Mouse (Mus musculus) embryonic facial prominence, embryonic 10.5 days (tissue): ENCODE measurements around the gene Oaz2. TPM values are rescaled to one million over a fixed set of nuclear protein-coding genes. Genes with fewer than 3 reads are reported as not detected.
"Not testable (repeated sequence)": the region's sequence is repeated elsewhere in the genome, so short reads cannot be mapped to it uniquely, and the experiment has no call there.

ENCODE experiments used
- DNase-seq: peaks from one replicate; pipeline ENCODE4 v3.0.0-alpha.2; 2017; ENCODE audit warnings: low spot score
- H3K27ac ChIP-seq: fragments of 300-500 bp; sonication (generic); replicated peaks from 2 replicates; pipeline ENCODE4 v1.5.1; 2016; ENCODE audit warnings: mild to moderate bottlenecking
- H3K27me3 ChIP-seq: fragments of 300-500 bp; sonication (generic); replicated peaks from 2 replicates; pipeline ENCODE4 v1.6.1; 2016; ENCODE audit warnings: low read depth, mild to moderate bottlenecking; ENCODE audit not compliant: poor library complexity, severe bottlenecking
- H3K36me3 ChIP-seq: fragments of 300-500 bp; sonication (generic); replicated peaks from 2 replicates; pipeline ENCODE4 v1.6.1; 2016; ENCODE audit warnings: mild to moderate bottlenecking, moderate library complexity
- H3K4me1 ChIP-seq: fragments of 300-500 bp; sonication (generic); 2 replicates; pipeline ENCODE4 v1.6.1; 2016
- H3K4me3 ChIP-seq: fragments of 300-500 bp; sonication (generic); 2 replicates; pipeline ENCODE4 v1.5.1; 2016; ENCODE audit warnings: mild to moderate bottlenecking, moderate library complexity
- H3K9me3 ChIP-seq: fragments of 300-500 bp; sonication (generic); 2 replicates; pipeline ENCODE4 v1.6.1; 2016; ENCODE audit warnings: mild to moderate bottlenecking
- WGBS: fragments of 180-500 bp; shearing (Covaris S2); methylation state at CpG from one replicate; pipeline ENCODE4 v1.1.7; 2016; 5-methylcytosine and 5-hydroxymethylcytosine counted together
- polyA plus RNA-seq: library from polyadenylated mRNA; unstranded; fragments of >200 nt; fragmentation: Nextera tagmentation; extraction: Ambion mirVana; gene quantifications from 2 replicates; pipeline ENCODE4 v1.2.1, GENCODE M21; 2016

Gene Oaz2
- polyA plus RNA-seq, 1 experiment from 2014 or later, result 270 TPM

DNA sequence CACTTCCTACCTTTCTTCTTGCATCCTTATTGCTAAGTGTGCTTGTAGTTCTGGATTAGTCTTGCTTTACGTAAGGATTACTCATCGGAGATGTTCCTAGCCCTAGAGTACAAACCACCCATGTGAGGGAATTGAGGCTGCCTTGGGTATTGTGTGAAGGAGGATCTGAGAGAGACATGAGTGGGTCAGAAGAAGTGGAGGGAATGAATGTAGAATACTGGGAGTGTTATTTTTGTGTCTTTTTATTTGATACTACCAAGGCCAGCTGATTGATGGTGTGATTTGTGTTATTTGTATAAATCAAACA is 13.8 kb downstream of the Oaz2 start:
- H3K4me3 ChIP-seq, result no peak overlapping the region
- 93% methylated on average over 2 of the region's 2 CpGs for WGBS
- no peaks in the 10 kb centered on the region for H3K27me3 ChIP-seq
- no peak for DNase-seq
- H3K36me3 ChIP-seq, result peaks cover 21% of the 10 kb centered on the region
- H3K9me3 ChIP-seq, result no peaks in the 10 kb centered on the region
- H3K27ac ChIP-seq, result no peak overlapping the region
- H3K4me1 ChIP-seq, result peaks cover 40% of the 10 kb centered on the region

GRCm38 (mm10) chr9:65682183-65682582 is 14.4 kb downstream of the Oaz2 start:
- DNase-seq, result no peak
- no peaks in the 10 kb centered on the region for H3K27me3 ChIP-seq
- no peak overlapping the region for H3K27ac ChIP-seq
- WGBS, result 81% methylated on average over 3 of the region's 3 CpGs
- H3K4me1 ChIP-seq, result peaks cover 36% of the 10 kb centered on the region
- H3K4me3 ChIP-seq, result no peak overlapping the region
- no peaks in the 10 kb centered on the region for H3K9me3 ChIP-seq
- peaks cover 27% of the 10 kb centered on the region for H3K36me3 ChIP-seq

GRCm38 (mm10) chr9:65682994-65683393 is 15.2 kb downstream of the Oaz2 start:
- peaks cover 35% of the 10 kb centered on the region for H3K36me3 ChIP-seq
- no peak for DNase-seq
- no peaks in the 10 kb centered on the region for H3K9me3 ChIP-seq
- no peaks in the 10 kb centered on the region for H3K27me3 ChIP-seq
- peaks cover 28% of the 10 kb centered on the region for H3K4me1 ChIP-seq
- no peak overlapping the region for H3K4me3 ChIP-seq
- no peak overlapping the region for H3K27ac ChIP-seq
- 89% methylated on average over 1 of the region's 1 CpGs for WGBS

GRCm38 (mm10) chr9:65684704-65685103 is 16.9 kb downstream of the Oaz2 start:
- no peaks in the 10 kb centered on the region for H3K9me3 ChIP-seq
- H3K27ac ChIP-seq, result no peak overlapping the region
- peaks cover 45% of the 10 kb centered on the region for H3K36me3 ChIP-seq
- H3K27me3 ChIP-seq, result no peaks in the 10 kb centered on the region
- H3K4me3 ChIP-seq, result no peak overlapping the region
- H3K4me1 ChIP-seq, result peaks cover 11% of the 10 kb centered on the region
- WGBS, result 91% methylated on average over 2 of the region's 2 CpGs
- DNase-seq, result no peak

GRCm38 (mm10) chr9:65689869-65690268 is 22.1 kb downstream of the Oaz2 start:
- H3K36me3 ChIP-seq, result peaks cover 90% of the 10 kb centered on the region
- not testable (repeated sequence) for H3K27ac ChIP-seq, H3K9me3 ChIP-seq, H3K27me3 ChIP-seq, H3K4me3 ChIP-seq, DNase-seq
- H3K4me1 ChIP-seq, result peaks cover 14% of the 10 kb centered on the region
- WGBS, result 67% methylated on average over 2 of the region's 2 CpGs

GRCm38 (mm10) chr9:65692466-65692865 is 24.7 kb downstream of the Oaz2 start:
- Histone ChIP-seq H3K9me3 (no peaks in the 10 kb centered on the region), H3K27me3 (no peaks in the 10 kb centered on the region), H3K36me3 (peaks cover 90% of the 10 kb centered on the region), H3K27ac (0 out of 2 replicates have a peak overlapping the region, but pooled peaks have one; percentile 24), H3K4me3 (no peak overlapping the region), H3K4me1 (peaks cover 14% of the 10 kb centered on the region)
- 56% methylated on average over 3 of the region's 3 CpGs for WGBS
- no peak for DNase-seq

DNA sequence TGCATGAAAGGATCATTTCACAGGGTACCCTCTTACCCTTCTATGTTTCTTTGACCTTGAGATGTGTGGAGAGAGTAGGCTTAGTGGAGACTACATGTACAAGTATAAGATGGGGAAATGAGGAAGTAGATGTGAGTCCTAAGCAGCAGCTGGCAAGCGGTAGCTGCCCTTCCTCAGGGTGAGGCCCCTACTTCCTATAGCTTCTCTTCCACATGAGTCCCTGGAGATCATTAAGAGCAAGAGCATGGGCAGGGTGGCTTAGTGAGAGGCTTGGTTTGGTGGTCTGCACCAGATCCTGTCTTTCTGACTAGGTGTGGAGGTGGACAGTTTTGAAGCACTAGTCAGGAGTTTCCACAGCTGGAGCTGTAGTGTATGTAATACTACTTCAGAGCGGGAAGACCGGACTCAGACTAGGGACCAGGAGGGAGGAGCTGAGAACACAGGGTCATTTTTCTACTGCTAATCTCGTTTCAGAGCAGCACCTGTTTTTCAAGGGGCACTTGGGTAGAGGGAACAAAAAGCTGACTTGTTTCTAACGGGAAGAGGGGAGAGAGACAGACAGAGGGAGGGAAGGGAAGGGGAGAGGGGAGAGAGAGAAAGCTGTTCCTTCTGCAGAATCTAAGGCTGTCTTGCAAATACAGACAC is 25.3 kb downstream of the Oaz2 start:
- Histone ChIP-seq H3K4me3 (no peak overlapping the region), H3K27me3 (no peaks in the 10 kb centered on the region), H3K9me3 (no peaks in the 10 kb centered on the region), H3K36me3 (peaks cover 90% of the 10 kb centered on the region), H3K27ac (no peak overlapping the region), H3K4me1 (peaks cover 14% of the 10 kb centered on the region)
- DNase-seq, result no peak
- 44% methylated on average over 5 of the region's 5 CpGs for WGBS

GRCm38 (mm10) chr9:65695646-65696045 is 27.8 kb downstream of the Oaz2 start:
- no peak overlapping the region for H3K27ac ChIP-seq
- no peaks in the 10 kb centered on the region for H3K27me3 ChIP-seq
- no peak overlapping the region for H3K4me3 ChIP-seq
- no peaks in the 10 kb centered on the region for H3K9me3 ChIP-seq
- peaks cover 98% of the 10 kb centered on the region for H3K36me3 ChIP-seq
- 88% methylated on average over 3 of the region's 3 CpGs for whole genome bisulfite sequencing
- H3K4me1 ChIP-seq, result peaks cover 14% of the 10 kb centered on the region
- DNase-seq, result no peak

GRCm38 (mm10) chr9:65696337-65696736 is 28.5 kb downstream of the Oaz2 start:
- no peak overlapping the region for H3K4me3 ChIP-seq

DNA sequence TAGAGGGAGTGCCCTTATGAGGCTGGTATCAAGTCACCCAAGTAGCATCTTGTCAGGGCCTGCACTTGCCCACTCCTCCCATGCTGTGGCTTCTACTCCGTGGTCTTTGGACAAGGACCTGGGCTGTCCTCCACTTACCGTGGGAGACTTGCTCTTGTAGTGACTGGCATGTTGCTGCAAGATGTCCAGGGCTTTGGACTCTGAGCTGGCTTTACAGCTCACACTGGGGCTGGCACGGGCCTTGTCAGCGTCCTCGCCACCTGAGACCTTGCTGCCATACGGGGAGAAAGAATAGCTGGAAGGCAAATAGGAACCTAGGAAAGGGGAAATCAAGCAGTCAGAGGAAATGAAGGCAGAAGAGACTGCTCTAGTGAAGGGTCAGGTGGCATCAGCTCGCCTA is 29.6 kb downstream of the Oaz2 start:
- no peaks in the 10 kb centered on the region for H3K27me3 ChIP-seq
- peaks cover 100% of the 10 kb centered on the region for H3K36me3 ChIP-seq
- no peaks in the 10 kb centered on the region for H3K9me3 ChIP-seq
- no peak for DNase-seq
- WGBS, result 83% methylated on average over 7 of the region's 7 CpGs
- H3K4me3 ChIP-seq, result no peak overlapping the region
- no peak overlapping the region for H3K27ac ChIP-seq
- H3K4me1 ChIP-seq, result peaks cover 10% of the 10 kb centered on the region

More at GRCm38 (mm10) chr9:65696337-65696736, 28.5 kb downstream of the Oaz2 start:
- H3K4me1 ChIP-seq, result peaks cover 14% of the 10 kb centered on the region
- no peaks in the 10 kb centered on the region for H3K27me3 ChIP-seq
- no peak overlapping the region for H3K27ac ChIP-seq
- no peak for DNase-seq
- H3K9me3 ChIP-seq, result no peaks in the 10 kb centered on the region
- peaks cover 98% of the 10 kb centered on the region for H3K36me3 ChIP-seq

- DNase-seq, result no peak
- no peak overlapping the region for H3K4me3 ChIP-seq
- H3K27ac ChIP-seq, result no peak overlapping the region
- no peaks in the 10 kb centered on the region for H3K9me3 ChIP-seq
- H3K36me3 ChIP-seq, result peaks cover 100% of the 10 kb centered on the region
- peaks cover 4% of the 10 kb centered on the region for H3K4me1 ChIP-seq
- no peaks in the 10 kb centered on the region for H3K27me3 ChIP-seq
Measured at GRCm38 (mm10) chr9:65697992-65698391, 30.2 kb downstream of the Oaz2 start.

- no peak for DNase-seq
- WGBS, result 86% methylated on average over 6 of the region's 6 CpGs
- H3K27ac ChIP-seq, result no peak overlapping the region
- no peak overlapping the region for H3K4me3 ChIP-seq
- H3K36me3 ChIP-seq, result peaks cover 97% of the 10 kb centered on the region
- no peaks in the 10 kb centered on the region for H3K27me3 ChIP-seq
- no peaks in the 10 kb centered on the region for H3K9me3 ChIP-seq
- H3K4me1 ChIP-seq, result no peaks in the 10 kb centered on the region
Measured at GRCm38 (mm10) chr9:65700504-65700903, 32.7 kb downstream of the Oaz2 start.

DNA sequence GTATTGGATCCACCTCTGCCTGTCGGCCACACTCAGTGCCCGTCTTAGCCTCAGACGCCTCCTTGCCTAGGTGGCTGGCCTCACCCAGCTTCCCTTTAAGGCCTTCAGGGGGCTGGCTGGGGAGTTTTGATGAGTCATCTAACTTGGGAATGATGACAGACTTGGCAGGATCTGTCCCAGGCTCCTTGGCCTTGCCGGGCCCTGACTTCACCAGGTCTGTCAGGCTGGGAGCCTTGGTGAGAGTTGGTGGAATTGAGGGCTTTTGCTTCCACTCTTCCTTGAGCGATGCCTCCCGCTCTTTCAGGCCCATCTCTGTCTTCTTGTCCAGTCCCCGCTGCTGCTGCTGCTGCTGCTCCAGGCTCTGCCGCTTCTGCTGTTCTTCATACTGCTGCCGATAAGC is 34.5 kb downstream of the Oaz2 start:
- no peak overlapping the region for H3K27ac ChIP-seq
- H3K27me3 ChIP-seq, result no peaks in the 10 kb centered on the region
- H3K9me3 ChIP-seq, result no peaks in the 10 kb centered on the region
- DNase-seq, result no peak
- no peak overlapping the region for H3K4me3 ChIP-seq
- WGBS, result 97% methylated on average over 9 of the region's 9 CpGs
- H3K36me3 ChIP-seq, result peaks cover 90% of the 10 kb centered on the region
- H3K4me1 ChIP-seq, result no peaks in the 10 kb centered on the region

DNA sequence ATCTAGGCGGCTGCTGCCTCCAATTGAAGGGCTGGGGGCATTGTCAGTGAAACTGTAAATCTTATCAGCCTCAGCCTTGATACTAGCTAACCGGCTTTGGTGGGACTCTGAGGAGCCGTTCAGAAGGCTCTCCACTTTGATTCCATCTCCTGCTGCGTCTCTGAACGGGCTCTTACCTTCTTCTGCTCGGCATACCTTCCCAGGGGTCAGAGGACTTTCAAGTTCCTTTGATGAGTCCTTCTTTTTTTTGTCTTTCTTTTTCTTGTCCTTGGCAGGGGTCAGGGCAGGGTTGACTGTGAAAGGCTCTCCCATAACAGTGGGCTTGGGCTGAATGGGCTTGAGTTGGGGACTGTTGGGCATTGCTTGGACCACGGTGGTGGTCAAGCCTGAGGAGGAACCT is 35.4 kb downstream of the Oaz2 start:
- H3K4me1 ChIP-seq, result no peaks in the 10 kb centered on the region
- no peak overlapping the region for H3K27ac ChIP-seq
- whole genome bisulfite sequencing, result 90% methylated on average over 7 of the region's 7 CpGs
- H3K9me3 ChIP-seq, result no peaks in the 10 kb centered on the region
- no peak for DNase-seq
- no peaks in the 10 kb centered on the region for H3K27me3 ChIP-seq
- peaks cover 81% of the 10 kb centered on the region for H3K36me3 ChIP-seq
- no peak overlapping the region for H3K4me3 ChIP-seq
